Mouse (Mus musculus) splenic B cell, adult 2 months (primary cell): ENCODE measurements at regions not wholly inside any gene's neighbourhood (a gene's known extent, or its start where the extent isn't known, plus 50 kb on each side); places are given as distances from the start of the nearest gene placed in this dataset.
"Not testable (repeated sequence)": the region's sequence is repeated elsewhere in the genome, so short reads cannot be mapped to it uniquely, and the experiment has no call there.

Source experiments
- DNase-seq: peaks from one replicate; pipeline ENCODE4 v3.0.0-alpha.2; 2011; ENCODE audit warnings: low read depth, low spot score
- H3K27me3 ChIP-seq: 2 replicates; pipeline ENCODE4 v1.6.1; 2012; ENCODE audit warnings: mild to moderate bottlenecking, low read length, moderate library complexity, mixed read lengths; ENCODE audit not compliant: control insufficient read depth, poor library complexity, insufficient read depth, severe bottlenecking
- H3K36me3 ChIP-seq: 2 replicates; pipeline ENCODE4 v1.6.1; 2012; ENCODE audit warnings: mild to moderate bottlenecking, low read length, moderate library complexity, mixed read lengths; ENCODE audit not compliant: control insufficient read depth, poor library complexity, insufficient read depth, severe bottlenecking

GRCm38 (mm10) chr2:63580489-63581139, 396.5 kb upstream of the Kcnh7 start:
- no peak for DNase-seq
- Histone ChIP-seq H3K36me3 (no peaks in the 10 kb centered on the region), H3K27me3 (no peaks in the 10 kb centered on the region)

- Histone ChIP-seq H3K27me3 (no peaks in the 10 kb centered on the region), H3K36me3 (no peaks in the 10 kb centered on the region)
- no peak for DNase-seq
These were observed 391.1 kb upstream of the Kcnh7 start for GRCm38 (mm10) chr2:63575172-63575571.

- H3K27me3 ChIP-seq = no peaks in the 10 kb centered on the region
- no peak for DNase-seq
- H3K36me3 ChIP-seq = no peaks in the 10 kb centered on the region
These were observed 390.1 kb upstream of the Kcnh7 start for GRCm38 (mm10) chr2:63574008-63574703.

GRCm38 (mm10) chr2:63573015-63573807, 389.1 kb upstream of the Kcnh7 start:
- Histone ChIP-seq H3K27me3 (no peaks in the 10 kb centered on the region), H3K36me3 (no peaks in the 10 kb centered on the region)
- DNase-seq = no peak

GRCm38 (mm10) chr2:63556858-63557419, 372.9 kb upstream of the Kcnh7 start:
- DNase-seq = no peak
- H3K27me3 ChIP-seq = no peaks in the 10 kb centered on the region; the same call in 1 of the 2 replicates
- no peaks in the 10 kb centered on the region for H3K36me3 ChIP-seq

GRCm38 (mm10) chr2:63541836-63542235, 357.7 kb upstream of the Kcnh7 start:
- DNase-seq, H3K27me3 ChIP-seq, H3K36me3 ChIP-seq: not testable (repeated sequence)

GRCm38 (mm10) chr2:63518534-63518933, 334.4 kb upstream of the Kcnh7 start:
- DNase-seq = no peak
- no peaks in the 10 kb centered on the region for H3K36me3 ChIP-seq
- H3K27me3 ChIP-seq = no peaks in the 10 kb centered on the region

- no peaks in the 10 kb centered on the region for H3K27me3 ChIP-seq
- no peak for DNase-seq
- no peaks in the 10 kb centered on the region for H3K36me3 ChIP-seq
These were observed 329.6 kb upstream of the Kcnh7 start for GRCm38 (mm10) chr2:63513554-63514226.

GRCm38 (mm10) chr2:63503939-63504338, 319.9 kb upstream of the Kcnh7 start:
- DNase-seq = peak; percentile 2

GRCm38 (mm10) chr2:63476411-63476810, 292.3 kb upstream of the Kcnh7 start:
- H3K27me3 ChIP-seq = no peaks in the 10 kb centered on the region
- no peaks in the 10 kb centered on the region for H3K36me3 ChIP-seq
- DNase-seq = no peak

More at GRCm38 (mm10) chr2:63503939-63504338, 319.9 kb upstream of the Kcnh7 start:
- Histone ChIP-seq H3K27me3 (no peaks in the 10 kb centered on the region), H3K36me3 (no peaks in the 10 kb centered on the region)

GRCm38 (mm10) chr2:63475255-63475654, 291.2 kb upstream of the Kcnh7 start:
- Histone ChIP-seq H3K27me3 (no peaks in the 10 kb centered on the region), H3K36me3 (no peaks in the 10 kb centered on the region)
- no peak for DNase-seq

- DNase-seq = no peak
- no peaks in the 10 kb centered on the region for H3K27me3 ChIP-seq
These were observed 289.6 kb upstream of the Kcnh7 start for GRCm38 (mm10) chr2:63473699-63474098.

GRCm38 (mm10) chr2:63472248-63472647, 288.2 kb upstream of the Kcnh7 start:
- DNase-seq = no peak
- Histone ChIP-seq H3K36me3 (no peaks in the 10 kb centered on the region), H3K27me3 (no peaks in the 10 kb centered on the region)

More at GRCm38 (mm10) chr2:63473699-63474098, 289.6 kb upstream of the Kcnh7 start:
- no peaks in the 10 kb centered on the region for H3K36me3 ChIP-seq

- Histone ChIP-seq H3K27me3 (no peaks in the 10 kb centered on the region), H3K36me3 (no peaks in the 10 kb centered on the region)
- DNase-seq = no peak
These were observed 275.0 kb upstream of the Kcnh7 start for GRCm38 (mm10) chr2:63459112-63459511.
